Mouse (Mus musculus) cerebellum, postnatal 4 days (tissue): ENCODE results near the gene Fmnl2.

Experiments
- DNase-seq, 2 experiments: peaks; one replicate each; pipeline ENCODE4 v3.0.0; 2022; ENCODE audit warnings: low spot score in 2 of 2, mixed read lengths in 1 of 2

Fmnl2 gene

GRCm38 (mm10) chr2:53105408-53105807, 247.7 kb downstream of the Fmnl2 start:
- DNase-seq, result no peak

GRCm38 (mm10) chr2:53106056-53106455, 248.4 kb downstream of the Fmnl2 start:
- DNase-seq, result no peak

GRCm38 (mm10) chr2:53106472-53106871, 248.8 kb downstream of the Fmnl2 start:
- no peak for DNase-seq

- no peak for DNase-seq
Observed at GRCm38 (mm10) chr2:53108547-53108946, 250.9 kb downstream of the Fmnl2 start.

- DNase-seq, result peak in 1 of 2 experiments; percentile 30
Observed at GRCm38 (mm10) chr2:53121797-53122196, 264.1 kb downstream of the Fmnl2 start.

GRCm38 (mm10) chr2:53125998-53126397, 268.3 kb downstream of the Fmnl2 start:
- DNase-seq, result peak in 1 of 2 experiments; percentile 11

GRCm38 (mm10) chr2:53129070-53129469, 271.4 kb downstream of the Fmnl2 start:
- DNase-seq, result no peak

GRCm38 (mm10) chr2:53131567-53131966, 273.9 kb downstream of the Fmnl2 start:
- no peak for DNase-seq

- DNase-seq, result no peak
Observed at GRCm38 (mm10) chr2:53146852-53147251, 289.2 kb downstream of the Fmnl2 start.

GRCm38 (mm10) chr2:53173966-53174365, 316.3 kb downstream of the Fmnl2 start:
- no peak for DNase-seq

- no peak for DNase-seq
Observed at GRCm38 (mm10) chr2:53178966-53179365, 321.3 kb downstream of the Fmnl2 start.

GRCm38 (mm10) chr2:53179876-53180275, 322.2 kb downstream of the Fmnl2 start:
- no peak for DNase-seq
